Mouse (Mus musculus) lung, embryonic 16.5 days (tissue): ENCODE measurements around the gene Tor1b. TPM values are rescaled to one million over a fixed set of nuclear protein-coding genes. Genes with fewer than 3 reads are reported as not detected.

Experiments
- ATAC-seq: fragments of 200-750 bp; cut with Nextera tagmentation; 2 replicates; pipeline ENCODE4 v1.8.0; 2017; ENCODE audit warnings: low read depth, mild to moderate bottlenecking, moderate library complexity
- H3K27ac ChIP-seq: fragments of 300-500 bp; sonication (generic); 2 replicates; pipeline ENCODE4 v1.5.1; 2014; ENCODE audit warnings: mild to moderate bottlenecking, control low read depth, low read length
- H3K27me3 ChIP-seq: fragments of 300-500 bp; sonication (generic); 2 replicates; pipeline ENCODE4 v1.6.1; 2014; ENCODE audit warnings: low read depth, low read length, mixed read lengths; ENCODE audit not compliant: control insufficient read depth, insufficient read depth
- H3K36me3 ChIP-seq: fragments of 300-500 bp; sonication (generic); 2 replicates; pipeline ENCODE4 v1.6.1; 2014; ENCODE audit warnings: low read length; ENCODE audit not compliant: control insufficient read depth, insufficient read depth
- H3K4me1 ChIP-seq: fragments of 300-500 bp; sonication (generic); replicated peaks from 2 replicates; pipeline ENCODE4 v1.6.1; 2014; ENCODE audit warnings: low read length, mixed read lengths; ENCODE audit not compliant: control insufficient read depth, insufficient read depth
- H3K4me2 ChIP-seq: fragments of 300-500 bp; sonication (generic); 2 replicates; pipeline ENCODE4 v1.6.1; 2014; ENCODE audit warnings: low read depth, low read length, control low read depth
- H3K4me3 ChIP-seq: fragments of 300-500 bp; sonication (generic); 2 replicates; pipeline ENCODE4 v1.5.1; 2014; ENCODE audit warnings: mild to moderate bottlenecking, low read length, control low read depth
- H3K9ac ChIP-seq: fragments of 300-500 bp; sonication (generic); 2 replicates; pipeline ENCODE4 v1.6.1; 2014; ENCODE audit warnings: low read length, control low read depth
- H3K9me3 ChIP-seq: fragments of 300-500 bp; sonication (generic); 2 replicates; pipeline ENCODE4 v1.6.1; 2016; ENCODE audit warnings: low read length; ENCODE audit not compliant: control insufficient read depth
- WGBS: fragments of 180-500 bp; shearing (Covaris S2); extraction: QIAGEN DNeasy Blood & Tissue Kit; methylation state at CpG from one replicate; pipeline ENCODE4 v1.1.7; 2014; 5-methylcytosine and 5-hydroxymethylcytosine counted together
- polyA plus RNA-seq: library from polyadenylated mRNA; unstranded; fragments of >200 nt; fragmentation: Nextera tagmentation; extraction: Ambion mirVana; gene quantifications from 2 replicates; pipeline ENCODE4 v1.2.1, GENCODE M21; 2015

The Tor1b gene
- polyA plus RNA-seq, 1 experiment from 2014 or later: 38.4 TPM

DNA sequence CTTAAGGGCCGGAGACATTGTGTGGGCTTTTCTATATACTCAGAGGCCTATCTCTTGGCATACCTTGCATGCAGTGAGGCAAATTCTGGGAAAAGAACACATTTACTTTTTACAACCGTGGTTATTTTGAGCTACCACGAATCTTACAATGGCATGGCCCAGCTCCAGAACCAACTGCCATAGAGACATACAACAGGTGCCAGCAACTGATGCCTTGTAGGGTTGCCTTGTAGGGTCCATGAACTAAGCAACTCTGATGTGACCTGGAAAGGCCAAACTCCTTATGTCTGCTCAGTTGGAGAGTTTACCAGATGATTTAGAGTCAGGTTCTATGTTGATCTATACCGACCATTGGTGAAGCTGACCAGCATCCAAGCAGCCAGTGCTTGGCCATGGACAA is 42.1 kb downstream of the Tor1b start:
- H3K4me1 ChIP-seq: peaks cover 5% of the 10 kb centered on the region; the same call in 1 of the 2 replicates
- no peak overlapping the region for H3K9ac ChIP-seq
- no peak for ATAC-seq
- H3K36me3 ChIP-seq: no peaks in the 10 kb centered on the region
- no peaks in the 10 kb centered on the region for H3K27me3 ChIP-seq
- 90% methylated on average over 4 of the region's 4 CpGs for WGBS
- no peaks in the 10 kb centered on the region for H3K9me3 ChIP-seq
- H3K4me2 ChIP-seq: no peak overlapping the region
- no peak overlapping the region for H3K27ac ChIP-seq
- no peak overlapping the region for H3K4me3 ChIP-seq

- 73% methylated on average over 11 of the region's 11 CpGs for WGBS
- Histone ChIP-seq H3K9ac (no peak overlapping the region), H3K4me1 (peaks cover 5% of the 10 kb centered on the region; the same call in 1 of the 2 replicates), H3K36me3 (no peaks in the 10 kb centered on the region), H3K4me3 (no peak overlapping the region), H3K4me2 (no peak overlapping the region), H3K27ac (no peak overlapping the region), H3K27me3 (no peaks in the 10 kb centered on the region), H3K9me3 (no peaks in the 10 kb centered on the region)
- ATAC-seq: no peak; the same call in 1 of the 2 replicates
Measured at GRCm38 (mm10) chr2:30995432-30995996, 42.8 kb downstream of the Tor1b start.

GRCm38 (mm10) chr2:30998443-30999260 is 45.9 kb downstream of the Tor1b start:
- no peaks in the 10 kb centered on the region for H3K9me3 ChIP-seq
- no peaks in the 10 kb centered on the region for H3K27me3 ChIP-seq
- 63% methylated on average over 8 of the region's 8 CpGs for WGBS
- ATAC-seq: no peak
- H3K9ac ChIP-seq: no peak overlapping the region
- no peak overlapping the region for H3K4me2 ChIP-seq
- no peak overlapping the region for H3K27ac ChIP-seq
- peaks cover 5% of the 10 kb centered on the region; the same call in 1 of the 2 replicates for H3K4me1 ChIP-seq
- no peak overlapping the region for H3K4me3 ChIP-seq
- H3K36me3 ChIP-seq: no peaks in the 10 kb centered on the region; the same call in 1 of the 2 replicates

DNA sequence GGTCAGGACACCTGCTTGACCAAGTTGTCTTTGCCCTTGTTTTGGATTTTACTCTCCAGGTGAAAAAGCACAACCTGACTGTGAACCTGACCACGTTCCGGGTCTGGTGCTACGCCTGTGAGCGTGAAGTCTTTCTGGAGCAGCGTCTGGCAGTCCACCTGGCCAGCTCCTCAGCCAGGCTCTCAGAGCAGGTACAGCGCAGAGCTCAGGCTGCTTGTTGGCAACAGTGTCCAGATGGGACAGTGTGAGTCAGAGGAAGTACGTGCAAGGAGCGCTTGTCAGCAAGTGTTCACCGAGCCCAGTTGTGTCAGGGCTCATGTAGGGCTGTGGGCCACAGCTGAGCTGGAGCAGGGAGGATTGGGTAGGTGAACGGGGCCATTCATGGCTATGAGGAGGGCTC is 50.1 kb downstream of the Tor1b start:
- Histone ChIP-seq H3K4me2 (no peak overlapping the region), H3K27ac (no peak overlapping the region), H3K36me3 (no peaks in the 10 kb centered on the region; the same call in 1 of the 2 replicates), H3K4me1 (peaks cover 3% of the 10 kb centered on the region; the same call in 1 of the 2 replicates), H3K9ac (no peak overlapping the region), H3K27me3 (no peaks in the 10 kb centered on the region), H3K9me3 (no peaks in the 10 kb centered on the region), H3K4me3 (no peak overlapping the region)
- no peak for ATAC-seq
- 90% methylated on average over 10 of the region's 10 CpGs for WGBS

- Histone ChIP-seq H3K36me3 (no peaks in the 10 kb centered on the region; the same call in 1 of the 2 replicates), H3K4me1 (peaks cover 3% of the 10 kb centered on the region; the same call in 1 of the 2 replicates), H3K9ac (no peak overlapping the region), H3K4me2 (no peak overlapping the region), H3K27ac (no peak overlapping the region), H3K9me3 (no peaks in the 10 kb centered on the region), H3K4me3 (no peak overlapping the region), H3K27me3 (no peaks in the 10 kb centered on the region)
- ATAC-seq: no peak
- 59% methylated on average over 2 of the region's 2 CpGs for WGBS
Measured at GRCm38 (mm10) chr2:31005453-31005852, 52.7 kb downstream of the Tor1b start.

GRCm38 (mm10) chr2:31006434-31006833 is 53.7 kb downstream of the Tor1b start:
- no peaks in the 10 kb centered on the region; the same call in 1 of the 2 replicates for H3K36me3 ChIP-seq
- peaks cover 3% of the 10 kb centered on the region; the same call in 1 of the 2 replicates for H3K4me1 ChIP-seq
- 56% methylated on average over 5 of the region's 5 CpGs for WGBS
- H3K27ac ChIP-seq: no peak overlapping the region
- H3K9me3 ChIP-seq: no peaks in the 10 kb centered on the region
- H3K9ac ChIP-seq: no peak overlapping the region
- 0 out of 2 replicates have a peak, but pooled peaks have one; percentile 31 for ATAC-seq
- no peak overlapping the region for H3K4me3 ChIP-seq
- H3K27me3 ChIP-seq: no peaks in the 10 kb centered on the region
- no peak overlapping the region for H3K4me2 ChIP-seq

DNA sequence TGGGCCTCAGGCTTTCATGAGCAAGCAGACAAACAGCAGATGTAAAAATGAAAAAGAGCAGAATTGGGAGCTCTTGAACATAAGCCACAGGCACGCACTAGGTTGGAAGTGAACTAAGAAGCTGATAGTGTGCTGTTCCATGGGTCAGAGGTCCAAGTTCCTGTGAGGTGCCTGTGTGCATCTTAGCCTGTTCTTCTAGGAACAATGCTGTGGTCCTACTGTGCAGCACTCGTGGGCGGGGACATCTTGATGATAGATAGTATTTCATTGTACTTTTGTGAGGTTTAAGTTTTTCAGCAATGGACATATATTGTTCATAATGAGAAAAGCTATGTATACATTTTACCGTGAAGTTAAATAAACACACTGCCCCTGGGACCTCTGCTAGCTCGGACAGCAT is 54.4 kb downstream of the Tor1b start:
- WGBS: 60% methylated on average over 5 of the region's 5 CpGs
- no peaks in the 10 kb centered on the region for H3K9me3 ChIP-seq
- no peaks in the 10 kb centered on the region; the same call in 1 of the 2 replicates for H3K36me3 ChIP-seq
- H3K4me1 ChIP-seq: peaks cover 3% of the 10 kb centered on the region; the same call in 1 of the 2 replicates
- no peak for ATAC-seq
- H3K4me2 ChIP-seq: no peak overlapping the region
- H3K4me3 ChIP-seq: no peak overlapping the region
- no peak overlapping the region for H3K27ac ChIP-seq
- no peak overlapping the region for H3K9ac ChIP-seq
- no peaks in the 10 kb centered on the region for H3K27me3 ChIP-seq

Other genes starting within 250 kb of the Tor1b start
- 3.7 and 4.2 TPM in 2 replicates for gene 1700001O22Rik, start 149.3 kb upstream of the Tor1b start, polyA plus RNA-seq
- gene Ntmt1, start 145.1 kb upstream of the Tor1b start, polyA plus RNA-seq: 76.4 and 76.6 TPM in 2 replicates
- gene Asb6, start 122.6 kb upstream of the Tor1b start, polyA plus RNA-seq: 32.7 and 33.5 TPM in 2 replicates
- 7.2 and 9.4 TPM in 2 replicates for gene Prrx2, start 118.0 kb upstream of the Tor1b start, polyA plus RNA-seq
- gene Ptges, start 23.1 kb upstream of the Tor1b start, polyA plus RNA-seq: 27.9 and 30.3 TPM in 2 replicates
- gene Tor1a, start 15.0 kb downstream of the Tor1b start, polyA plus RNA-seq: 72.8 and 77.1 TPM in 2 replicates
- 57.6 and 58.9 TPM in 2 replicates for gene BC005624, start 29.2 kb downstream of the Tor1b start, polyA plus RNA-seq
- gene Usp20, start 29.3 kb downstream of the Tor1b start, polyA plus RNA-seq: 16.3 and 16.5 TPM in 2 replicates
- gene Fnbp1, start 189.0 kb downstream of the Tor1b start, polyA plus RNA-seq: 15.6 and 18.1 TPM in 2 replicates
- gene Gpr107, start 199.4 kb downstream of the Tor1b start, polyA plus RNA-seq: 32.2 and 34.3 TPM in 2 replicates